Mouse (Mus musculus): ENCODE measurements around the gene Denr.

DNA sequence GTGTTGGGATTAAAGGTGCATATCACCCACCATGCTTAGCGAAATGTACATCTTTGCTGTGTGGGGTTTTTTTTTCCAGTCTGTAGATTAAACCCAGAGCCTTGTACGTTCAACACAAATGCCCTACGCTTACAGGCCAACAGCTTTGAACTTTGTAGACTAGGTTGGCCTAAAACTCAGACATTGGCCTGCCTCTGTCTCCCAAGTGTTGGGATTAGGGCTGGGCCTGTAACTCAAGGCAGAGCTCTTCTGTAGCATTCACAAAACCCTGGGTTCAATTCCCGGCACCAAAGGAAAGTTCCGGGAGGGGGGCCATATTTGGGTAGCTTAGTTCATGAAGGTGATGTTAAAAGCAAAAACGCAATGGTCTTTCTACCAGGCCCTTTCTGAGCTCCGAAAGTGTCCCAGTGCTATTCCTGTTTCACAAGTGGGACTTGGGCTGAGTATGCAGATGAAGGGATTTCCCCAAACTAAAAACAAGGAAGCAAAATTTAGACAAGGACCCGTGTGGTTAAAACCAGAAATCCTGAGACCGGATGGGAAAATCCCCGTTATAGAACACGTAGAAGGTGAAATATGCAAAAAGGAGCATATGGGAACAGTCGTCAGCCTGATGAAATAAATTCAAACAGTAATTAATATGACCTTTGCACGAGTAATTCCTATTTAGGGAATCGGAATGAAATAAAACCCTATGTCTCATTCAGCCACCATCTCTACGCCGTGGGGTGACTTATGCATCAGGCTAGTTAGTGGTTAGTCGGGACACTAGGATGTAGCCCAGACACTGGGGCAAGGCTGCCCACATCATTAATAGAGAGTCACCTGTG lies 614 bp upstream of the Denr start:
- no peak for TF ChIP-seq GATA1 (IDR thresholded peaks at IDR 0.05; ENCODE audit: borderline replicate concordance, low read length)
- TF ChIP-seq FLI1 (IDR thresholded peaks at IDR 0.05; ENCODE audit: low read length), result no peak
